Mouse (Mus musculus) midbrain, embryonic 11.5 days (tissue): ENCODE measurements around the gene Aim2. TPM values are rescaled to one million over a fixed set of nuclear protein-coding genes. Genes with fewer than 3 reads are reported as not detected.
A peak's percentile ranks its signal among the peaks of the same experiment; 100 is the strongest.

Experiments used
- ATAC-seq: fragments of 200-750 bp; cut with Nextera tagmentation; 2 replicates; pipeline ENCODE4 v1.8.0; 2017; ENCODE audit warnings: moderate TSS enrichment, moderate library complexity; ENCODE audit not compliant: low FRiP score
- DNase-seq: peaks from one replicate; pipeline ENCODE4 v3.0.0; 2015; ENCODE audit warnings: low spot score; ENCODE audit errors: missing footprints
- H3K27ac ChIP-seq: fragments of 300-500 bp; sonication (generic); 2 replicates; pipeline ENCODE4 v1.5.1; 2014; ENCODE audit warnings: low read depth, low read length
- H3K27me3 ChIP-seq: fragments of 300-500 bp; sonication (generic); 2 replicates; pipeline ENCODE4 v1.6.1; 2014; ENCODE audit warnings: mild to moderate bottlenecking, low read length, moderate library complexity, mixed read lengths; ENCODE audit not compliant: control insufficient read depth, insufficient read depth
- H3K36me3 ChIP-seq: fragments of 300-500 bp; sonication (generic); 2 replicates; pipeline ENCODE4 v1.6.1; 2014; ENCODE audit warnings: mild to moderate bottlenecking, low read length, moderate library complexity, mixed read lengths; ENCODE audit not compliant: control insufficient read depth, insufficient read depth
- H3K4me1 ChIP-seq: fragments of 300-500 bp; sonication (generic); 2 replicates; pipeline ENCODE4 v1.6.1; 2014; ENCODE audit warnings: low read length; ENCODE audit not compliant: control insufficient read depth, insufficient read depth
- H3K4me2 ChIP-seq: fragments of 300-500 bp; sonication (generic); 2 replicates; pipeline ENCODE4 v1.6.1; 2014; ENCODE audit warnings: mild to moderate bottlenecking, moderate library complexity
- H3K4me3 ChIP-seq: fragments of 300-500 bp; sonication (generic); 2 replicates; pipeline ENCODE4 v1.5.1; 2014; ENCODE audit warnings: low read depth, low read length
- H3K9ac ChIP-seq: fragments of 300-500 bp; sonication (generic); 2 replicates; pipeline ENCODE4 v1.6.1; 2014; ENCODE audit warnings: low read length
- H3K9me3 ChIP-seq: fragments of 300-500 bp; sonication (generic); 2 replicates; pipeline ENCODE4 v1.6.1; 2016; ENCODE audit warnings: low read length; ENCODE audit not compliant: control insufficient read depth
- WGBS: fragments of 180-500 bp; shearing (Covaris S2); extraction: QIAGEN DNeasy Blood & Tissue Kit; methylation state at CpG from one replicate; pipeline ENCODE4 v1.1.7; 2014; 5-methylcytosine and 5-hydroxymethylcytosine counted together
- polyA plus RNA-seq: library from polyadenylated mRNA; unstranded; fragments of >200 nt; fragmentation: Nextera tagmentation; extraction: Ambion mirVana; gene quantifications from 2 replicates; pipeline ENCODE4 v1.2.1, GENCODE M21; 2014

The Aim2 gene
- polyA plus RNA-seq, 1 experiment from 2014 or later = 4.1 TPM

- H3K27ac ChIP-seq = no peak overlapping the region
- no peaks in the 10 kb centered on the region for H3K9me3 ChIP-seq
- no peak overlapping the region for H3K9ac ChIP-seq
- H3K4me2 ChIP-seq = no peak overlapping the region
- DNase-seq (peak; percentile 96), ATAC-seq (peak; percentile 72)
- H3K36me3 ChIP-seq = no peaks in the 10 kb centered on the region
- H3K4me3 ChIP-seq = no peak overlapping the region
- no peaks in the 10 kb centered on the region for H3K27me3 ChIP-seq
- 11% methylated on average over 2 of the region's 2 CpGs for WGBS
- H3K4me1 ChIP-seq = peaks cover 5% of the 10 kb centered on the region; the same call in 1 of the 2 replicates
Observed at GRCm38 (mm10) chr1:173339543-173339942, 11.1 kb upstream of the Aim2 start.

- Histone ChIP-seq H3K9me3 (no peaks in the 10 kb centered on the region), H3K27me3 (no peaks in the 10 kb centered on the region), H3K4me1 (no peaks in the 10 kb centered on the region), H3K4me3 (no peak overlapping the region), H3K4me2 (no peak overlapping the region), H3K27ac (no peak overlapping the region), H3K9ac (no peak overlapping the region), H3K36me3 (no peaks in the 10 kb centered on the region)
- ATAC-seq (0 out of 2 replicates have a peak, but pooled peaks have one; percentile 11), DNase-seq (no peak)
- WGBS = 79% methylated on average over 1 of the region's 1 CpGs
Observed at GRCm38 (mm10) chr1:173342425-173342824, 8.3 kb upstream of the Aim2 start.

GRCm38 (mm10) chr1:173343934-173344333, 6.7 kb upstream of the Aim2 start:
- DNase-seq (no peak), ATAC-seq (no peak)
- Histone ChIP-seq H3K36me3 (no peaks in the 10 kb centered on the region), H3K27me3 (no peaks in the 10 kb centered on the region), H3K4me2 (no peak overlapping the region), H3K27ac (no peak overlapping the region), H3K4me3 (no peak overlapping the region), H3K9me3 (no peaks in the 10 kb centered on the region), H3K9ac (no peak overlapping the region), H3K4me1 (peaks cover 3% of the 10 kb centered on the region; the same call in 1 of the 2 replicates)
- 59% methylated on average over 3 of the region's 3 CpGs for WGBS

- H3K4me3 ChIP-seq = no peak overlapping the region
- no peaks in the 10 kb centered on the region for H3K9me3 ChIP-seq
- H3K4me1 ChIP-seq = peaks cover 6% of the 10 kb centered on the region
- H3K4me2 ChIP-seq = no peak overlapping the region
- no peaks in the 10 kb centered on the region for H3K27me3 ChIP-seq
- DNase-seq = no peak
- 88% methylated on average over 4 of the region's 4 CpGs for WGBS
- no peak overlapping the region for H3K27ac ChIP-seq
- no peaks in the 10 kb centered on the region for H3K36me3 ChIP-seq
- no peak for ATAC-seq
- no peak overlapping the region for H3K9ac ChIP-seq
Observed at GRCm38 (mm10) chr1:173345112-173345511, 5.6 kb upstream of the Aim2 start.

GRCm38 (mm10) chr1:173348527-173348926, 2.2 kb upstream of the Aim2 start:
- ATAC-seq (no peak), DNase-seq (no peak)
- H3K4me2 ChIP-seq = no peak overlapping the region
- no peaks in the 10 kb centered on the region for H3K27me3 ChIP-seq
- WGBS = 14% methylated on average over 1 of the region's 1 CpGs
- H3K9ac ChIP-seq = no peak overlapping the region
- no peak overlapping the region for H3K4me3 ChIP-seq
- no peaks in the 10 kb centered on the region for H3K36me3 ChIP-seq
- H3K27ac ChIP-seq = no peak overlapping the region
- no peaks in the 10 kb centered on the region for H3K9me3 ChIP-seq
- H3K4me1 ChIP-seq = peaks cover 19% of the 10 kb centered on the region

- Histone ChIP-seq H3K4me2 (no peak overlapping the region), H3K27ac (no peak overlapping the region), H3K27me3 (no peaks in the 10 kb centered on the region), H3K9ac (no peak overlapping the region), H3K4me1 (peaks cover 19% of the 10 kb centered on the region), H3K36me3 (no peaks in the 10 kb centered on the region), H3K4me3 (no peak overlapping the region), H3K9me3 (no peaks in the 10 kb centered on the region)
- DNase-seq = no peak
- WGBS = 41% methylated on average over 5 of the region's 5 CpGs
- no peak for ATAC-seq
Observed at GRCm38 (mm10) chr1:173349192-173349591, 1.5 kb upstream of the Aim2 start.

- Histone ChIP-seq H3K4me2 (peak overlapping the region; percentile 60), H3K9ac (peak overlapping the region; percentile 71), H3K4me1 (peaks cover 19% of the 10 kb centered on the region), H3K27ac (no peak overlapping the region), H3K36me3 (no peaks in the 10 kb centered on the region), H3K4me3 (peak overlapping the region; percentile 43), H3K9me3 (no peaks in the 10 kb centered on the region), H3K27me3 (no peaks in the 10 kb centered on the region)
- WGBS = 3% methylated on average over 6 of the region's 6 CpGs
- DNase-seq (peak; percentile 98), ATAC-seq (peak; percentile 95)
Observed at GRCm38 (mm10) chr1:173349946-173350345, 733 bp upstream of the Aim2 start.

GRCm38 (mm10) chr1:173355107-173355846, 4.6 kb downstream of the Aim2 start:
- Histone ChIP-seq H3K4me2 (no peak overlapping the region), H3K9ac (no peak overlapping the region), H3K4me3 (no peak overlapping the region), H3K27me3 (no peaks in the 10 kb centered on the region), H3K27ac (no peak overlapping the region), H3K4me1 (peaks cover 15% of the 10 kb centered on the region), H3K9me3 (no peaks in the 10 kb centered on the region), H3K36me3 (no peaks in the 10 kb centered on the region)
- DNase-seq = no peak
- 85% methylated on average over 7 of the region's 7 CpGs for WGBS
- no peak for ATAC-seq

GRCm38 (mm10) chr1:173356699-173357098, 6.0 kb downstream of the Aim2 start:
- Histone ChIP-seq H3K9me3 (no peaks in the 10 kb centered on the region), H3K27me3 (no peaks in the 10 kb centered on the region), H3K4me1 (peaks cover 6% of the 10 kb centered on the region; the same call in 1 of the 2 replicates), H3K27ac (no peak overlapping the region), H3K4me3 (no peak overlapping the region), H3K36me3 (no peaks in the 10 kb centered on the region), H3K4me2 (no peak overlapping the region), H3K9ac (no peak overlapping the region)
- DNase-seq (no peak), ATAC-seq (no peak)
- 85% methylated on average over 2 of the region's 2 CpGs for WGBS
